Mouse (Mus musculus) kidney, embryonic 15.5 days (tissue): ENCODE measurements around the gene Cab39. TPM values are rescaled to one million over a fixed set of nuclear protein-coding genes. Genes with fewer than 3 reads are reported as not detected.

ENCODE experiments used
- ATAC-seq: fragments of 200-750 bp; cut with Nextera tagmentation; replicated peaks from 2 replicates; pipeline ENCODE4 v1.8.0; 2017; ENCODE audit warnings: moderate TSS enrichment; ENCODE audit not compliant: low FRiP score
- H3K27ac ChIP-seq: fragments of 300-500 bp; sonication (generic); 2 replicates; pipeline ENCODE4 v1.5.1; 2015; ENCODE audit warnings: mild to moderate bottlenecking, inconsistent platforms
- H3K27me3 ChIP-seq: fragments of 300-500 bp; sonication (generic); 2 replicates; pipeline ENCODE4 v1.6.1; 2015; ENCODE audit warnings: inconsistent platforms
- H3K36me3 ChIP-seq: fragments of 300-500 bp; sonication (generic); 2 replicates; pipeline ENCODE4 v1.6.1; 2015; ENCODE audit warnings: inconsistent platforms
- H3K4me1 ChIP-seq: fragments of 300-500 bp; sonication (generic); 2 replicates; pipeline ENCODE4 v1.6.1; 2015; ENCODE audit warnings: inconsistent platforms
- H3K4me2 ChIP-seq: fragments of 300-500 bp; sonication (generic); 2 replicates; pipeline ENCODE4 v1.6.1; 2015; ENCODE audit warnings: moderate library complexity, mild to moderate bottlenecking, inconsistent platforms
- H3K4me3 ChIP-seq: fragments of 300-500 bp; sonication (generic); replicated peaks from 2 replicates; pipeline ENCODE4 v1.5.1; 2015; ENCODE audit warnings: mild to moderate bottlenecking, inconsistent platforms
- H3K9ac ChIP-seq: fragments of 300-500 bp; sonication (generic); 2 replicates; pipeline ENCODE4 v1.6.1; 2015; ENCODE audit warnings: mild to moderate bottlenecking, inconsistent platforms
- H3K9me3 ChIP-seq: fragments of 300-500 bp; sonication (generic); replicated peaks from 2 replicates; pipeline ENCODE4 v1.6.1; 2016; ENCODE audit warnings: inconsistent platforms
- WGBS: fragments of 180-500 bp; shearing (Covaris S2); methylation state at CpG from one replicate; pipeline ENCODE4 v1.1.7; 2015; ENCODE audit warnings: mixed read lengths; 5-methylcytosine and 5-hydroxymethylcytosine counted together
- polyA plus RNA-seq: library from polyadenylated mRNA; unstranded; fragments of >200 nt; fragmentation: Nextera tagmentation; extraction: Ambion mirVana; gene quantifications from 2 replicates; pipeline ENCODE4 v1.2.1, GENCODE M21; 2015

The Cab39 gene
- polyA plus RNA-seq, 1 experiment from 2014 or later = 28.0 TPM

DNA sequence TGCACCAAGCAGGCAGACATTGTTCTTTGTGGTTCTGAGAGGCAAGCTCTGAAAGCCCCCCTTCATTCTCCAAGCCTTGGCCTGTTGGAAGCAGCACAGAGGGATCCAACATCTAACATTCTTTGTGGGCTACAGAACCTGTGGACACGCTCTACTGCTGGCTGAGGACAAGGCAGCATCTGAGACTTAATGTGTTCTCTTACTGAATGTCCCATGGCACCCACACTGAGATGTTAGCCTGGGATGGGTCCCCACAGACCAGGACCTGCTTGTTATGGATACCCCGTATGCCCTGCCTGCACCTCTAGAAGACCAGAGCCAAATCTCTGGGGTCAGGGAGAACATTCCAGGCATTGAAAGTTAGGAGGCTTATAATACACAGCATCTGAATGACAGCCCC is 60.6 kb downstream of the Cab39 start:
- ATAC-seq = no peak
- Histone ChIP-seq H3K4me2 (no peak overlapping the region), H3K4me3 (no peak overlapping the region), H3K27ac (no peak overlapping the region), H3K4me1 (no peaks in the 10 kb centered on the region), H3K27me3 (no peaks in the 10 kb centered on the region), H3K9ac (no peak overlapping the region), H3K36me3 (peaks cover 34% of the 10 kb centered on the region), H3K9me3 (no peaks in the 10 kb centered on the region)
- 94% methylated on average over 2 of the region's 2 CpGs for WGBS

GRCm38 (mm10) chr1:85854475-85854874 is 61.2 kb downstream of the Cab39 start:
- Histone ChIP-seq H3K27me3 (no peaks in the 10 kb centered on the region), H3K4me3 (no peak overlapping the region), H3K4me1 (no peaks in the 10 kb centered on the region), H3K36me3 (peaks cover 28% of the 10 kb centered on the region), H3K9ac (no peak overlapping the region), H3K27ac (no peak overlapping the region), H3K4me2 (no peak overlapping the region), H3K9me3 (no peaks in the 10 kb centered on the region)
- WGBS = 76% methylated on average over 2 of the region's 2 CpGs
- no peak for ATAC-seq

DNA sequence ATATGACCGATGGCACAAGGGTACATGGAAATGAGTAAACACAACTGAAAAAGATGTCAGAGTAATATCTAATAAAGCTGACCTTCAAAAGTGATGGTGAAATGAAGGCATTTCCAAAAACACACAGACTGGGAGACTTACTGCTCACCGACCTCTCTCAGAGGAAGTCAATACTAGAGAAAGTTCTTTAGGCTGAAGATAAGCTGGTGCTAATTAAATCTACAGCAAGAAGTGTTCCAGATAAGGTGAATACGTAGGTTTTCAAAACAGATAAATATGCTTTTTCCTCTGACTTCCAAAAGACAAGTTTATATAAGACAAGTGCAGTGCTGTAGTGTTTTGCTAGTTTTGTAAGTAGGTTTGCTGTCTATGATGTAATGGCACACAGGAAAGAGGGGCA is 63.0 kb downstream of the Cab39 start:
- WGBS = 79% methylated on average over 3 of the region's 3 CpGs
- no peak overlapping the region for H3K4me3 ChIP-seq
- no peak for ATAC-seq
- no peak overlapping the region for H3K27ac ChIP-seq
- no peaks in the 10 kb centered on the region for H3K27me3 ChIP-seq
- no peak overlapping the region for H3K4me2 ChIP-seq
- H3K4me1 ChIP-seq = peaks cover 6% of the 10 kb centered on the region; the same call in 1 of the 2 replicates
- H3K9ac ChIP-seq = no peak overlapping the region
- peaks cover 15% of the 10 kb centered on the region for H3K36me3 ChIP-seq
- H3K9me3 ChIP-seq = 0 out of 2 replicates have a peak, but pooled peaks cover under 1% of the 10 kb centered on the region

- H3K4me1 ChIP-seq = peaks cover 6% of the 10 kb centered on the region; the same call in 1 of the 2 replicates
- H3K27me3 ChIP-seq = no peaks in the 10 kb centered on the region
- ATAC-seq = no peak
- peaks cover 11% of the 10 kb centered on the region; the same call in 1 of the 2 replicates for H3K9me3 ChIP-seq
- no peak overlapping the region for H3K4me2 ChIP-seq
- H3K9ac ChIP-seq = no peak overlapping the region
- 79% methylated on average over 6 of the region's 6 CpGs for WGBS
- H3K27ac ChIP-seq = no peak overlapping the region
- no peak overlapping the region for H3K4me3 ChIP-seq
- H3K36me3 ChIP-seq = peaks cover 6% of the 10 kb centered on the region
Observed at GRCm38 (mm10) chr1:85857261-85857754, 64.1 kb downstream of the Cab39 start.

GRCm38 (mm10) chr1:85864383-85864782 is 71.1 kb downstream of the Cab39 start:
- no peaks in the 10 kb centered on the region for H3K27me3 ChIP-seq
- H3K27ac ChIP-seq = no peak overlapping the region
- H3K4me3 ChIP-seq = no peak overlapping the region
- 77% methylated on average over 10 of the region's 10 CpGs for WGBS
- no peak for ATAC-seq
- H3K4me2 ChIP-seq = no peak overlapping the region
- no peaks in the 10 kb centered on the region for H3K36me3 ChIP-seq
- H3K9ac ChIP-seq = no peak overlapping the region
- H3K9me3 ChIP-seq = peaks cover 20% of the 10 kb centered on the region; the same call in 1 of the 2 replicates
- peaks cover 6% of the 10 kb centered on the region; the same call in 1 of the 2 replicates for H3K4me1 ChIP-seq

- Histone ChIP-seq H3K9ac (no peak overlapping the region), H3K4me1 (no peaks in the 10 kb centered on the region), H3K4me3 (no peak overlapping the region), H3K27me3 (no peaks in the 10 kb centered on the region), H3K4me2 (no peak overlapping the region), H3K36me3 (no peaks in the 10 kb centered on the region), H3K27ac (no peak overlapping the region), H3K9me3 (peaks cover 8% of the 10 kb centered on the region; the same call in 1 of the 2 replicates)
- 85% methylated on average over 7 of the region's 7 CpGs for WGBS
- ATAC-seq = no peak
Observed at GRCm38 (mm10) chr1:85870001-85870400, 76.8 kb downstream of the Cab39 start.

- Histone ChIP-seq H3K27me3 (no peaks in the 10 kb centered on the region), H3K4me1 (no peaks in the 10 kb centered on the region), H3K27ac (no peak overlapping the region), H3K9me3 (peaks cover 11% of the 10 kb centered on the region; the same call in 1 of the 2 replicates), H3K9ac (no peak overlapping the region), H3K4me3 (no peak overlapping the region), H3K4me2 (no peak overlapping the region), H3K36me3 (no peaks in the 10 kb centered on the region)
- WGBS = 86% methylated on average over 2 of the region's 2 CpGs
- ATAC-seq = no peak
Observed at GRCm38 (mm10) chr1:85870546-85870945, 77.3 kb downstream of the Cab39 start.

- 94% methylated on average over 12 of the region's 12 CpGs for WGBS
- no peaks in the 10 kb centered on the region for H3K4me1 ChIP-seq
- H3K9me3 ChIP-seq = peaks cover 34% of the 10 kb centered on the region
- H3K4me3 ChIP-seq = no peak overlapping the region
- H3K27ac ChIP-seq = no peak overlapping the region
- no peaks in the 10 kb centered on the region for H3K36me3 ChIP-seq
- no peak overlapping the region for H3K9ac ChIP-seq
- no peak overlapping the region for H3K4me2 ChIP-seq
- no peak for ATAC-seq
- H3K27me3 ChIP-seq = no peaks in the 10 kb centered on the region
Observed at GRCm38 (mm10) chr1:85882003-85882402, 88.8 kb downstream of the Cab39 start.

DNA sequence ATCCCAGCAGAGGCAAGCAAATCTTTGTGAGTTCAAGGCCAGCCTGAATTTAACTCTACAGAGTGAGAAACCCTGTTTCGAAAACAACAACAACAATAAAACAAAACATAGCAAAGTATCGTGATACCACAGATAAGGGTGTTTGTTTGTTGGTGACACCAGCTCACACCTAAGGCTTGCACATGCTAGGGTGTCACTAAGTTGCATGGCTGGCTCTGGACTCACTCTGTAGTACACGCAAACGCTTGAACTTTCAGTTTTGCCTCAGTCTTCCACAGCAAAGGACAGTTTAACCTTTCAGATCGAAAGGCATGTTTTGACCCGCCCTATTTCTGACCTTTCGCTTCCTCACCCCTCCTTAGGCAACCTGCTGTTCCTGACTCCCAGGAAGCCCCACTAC is 94.0 kb downstream of the Cab39 start:
- Histone ChIP-seq H3K4me2 (no peak overlapping the region), H3K4me1 (no peaks in the 10 kb centered on the region), H3K9ac (no peak overlapping the region), H3K4me3 (no peak overlapping the region), H3K36me3 (no peaks in the 10 kb centered on the region), H3K27me3 (no peaks in the 10 kb centered on the region), H3K9me3 (peaks cover 9% of the 10 kb centered on the region), H3K27ac (no peak overlapping the region)
- ATAC-seq = no peak
- 89% methylated on average over 7 of the region's 7 CpGs for WGBS

GRCm38 (mm10) chr1:85894231-85894747 is 101.0 kb downstream of the Cab39 start, which contains the start of gene Itm2c:
Gene Itm2c, plus strand, starts transcription at chr1:85894281.
- H3K4me2 ChIP-seq = peak within 1 kb of the TSS; percentile 83
- H3K9me3 ChIP-seq = no peaks in the 10 kb centered on the region
- H3K27ac ChIP-seq = peak within 1 kb of the TSS; percentile 89
- ATAC-seq = peak; percentile 87
- H3K4me3 ChIP-seq = peak within 1 kb of the TSS; percentile 88
- under 1% methylated on average over 35 of the region's 35 CpGs for WGBS
- peaks cover 49% of the 10 kb centered on the region for H3K4me1 ChIP-seq
- H3K36me3 ChIP-seq = no peaks in the 10 kb centered on the region
- H3K27me3 ChIP-seq = no peaks in the 10 kb centered on the region
- H3K9ac ChIP-seq = peak within 1 kb of the TSS; percentile 79

- no peaks in the 10 kb centered on the region for H3K9me3 ChIP-seq
- peak overlapping the region; percentile 88 for H3K4me3 ChIP-seq
- peak overlapping the region; percentile 79 for H3K9ac ChIP-seq
- peaks cover 55% of the 10 kb centered on the region for H3K4me1 ChIP-seq
- under 1% methylated on average over 30 of the region's 30 CpGs for WGBS
- ATAC-seq = peak; percentile 40
- H3K36me3 ChIP-seq = no peaks in the 10 kb centered on the region
- no peaks in the 10 kb centered on the region for H3K27me3 ChIP-seq
- H3K4me2 ChIP-seq = peak overlapping the region; percentile 83
- H3K27ac ChIP-seq = peak overlapping the region; percentile 89
Observed at GRCm38 (mm10) chr1:85894748-85895360, 101.6 kb downstream of the Cab39 start.

- H3K4me1 ChIP-seq = peaks cover 60% of the 10 kb centered on the region
- H3K27ac ChIP-seq = peak overlapping the region; percentile 89
- H3K4me2 ChIP-seq = peak overlapping the region; percentile 83
- H3K27me3 ChIP-seq = no peaks in the 10 kb centered on the region
- no peaks in the 10 kb centered on the region for H3K36me3 ChIP-seq
- H3K9ac ChIP-seq = peak overlapping the region; percentile 79
- H3K4me3 ChIP-seq = peak overlapping the region; percentile 88
- ATAC-seq = peak; percentile 81
- 3% methylated on average over 15 of the region's 15 CpGs for WGBS
- H3K9me3 ChIP-seq = no peaks in the 10 kb centered on the region
Observed at GRCm38 (mm10) chr1:85895391-85895837, 102.2 kb downstream of the Cab39 start.
